Mouse (Mus musculus) liver, adult 2 months (tissue): ENCODE data around the gene Tssk3.

Experiments
- CTCF ChIP-seq: fragments of 200-500 bp; IDR thresholded peaks from 2 replicates; pipeline ENCODE4 v1.5.1; 2011; ENCODE audit warnings: low read depth, low read length, control low read depth
- POLR2A ChIP-seq: fragments of 200-500 bp; IDR thresholded peaks from 2 replicates; pipeline ENCODE4 v1.6.1; 2011; ENCODE audit warnings: low read length, control low read depth; ENCODE audit not compliant: insufficient read depth; ENCODE audit errors: extremely low read depth

GRCm38 (mm10) chr4:129447360-129447759 lies 43.5 kb downstream of the Tssk3 start:
- no peak for TF ChIP-seq CTCF
- TF ChIP-seq POLR2A, result no peak
